Mouse (Mus musculus) stomach, postnatal 0 days (tissue): ENCODE results near the gene Wdr63. TPM values are rescaled to one million over a fixed set of nuclear protein-coding genes. Genes with fewer than 3 reads are reported as not detected.
"Not testable (repeated sequence)": the region's sequence is repeated elsewhere in the genome, so short reads cannot be mapped to it uniquely, and the experiment has no call there.

Experiments used
- ATAC-seq: fragments of 200-750 bp; cut with Nextera tagmentation; 2 replicates; pipeline ENCODE4 v1.8.0; 2017; ENCODE audit not compliant: low FRiP score, low TSS enrichment
- DNase-seq: peaks from one replicate; pipeline ENCODE4 v3.0.0-alpha.2; 2016; ENCODE audit warnings: low spot score
- H3K27ac ChIP-seq: fragments of 300-500 bp; sonication (generic); replicated peaks from 2 replicates; pipeline ENCODE4 v1.5.1; 2014; ENCODE audit warnings: mild to moderate bottlenecking, control low read depth
- H3K27me3 ChIP-seq: fragments of 300-500 bp; sonication (generic); 2 replicates; pipeline ENCODE4 v1.6.1; 2014; ENCODE audit warnings: low read length; ENCODE audit not compliant: control insufficient read depth, insufficient read depth
- H3K36me3 ChIP-seq: fragments of 300-500 bp; sonication (generic); 2 replicates; pipeline ENCODE4 v1.6.1; 2014; ENCODE audit warnings: low read length, mixed read lengths; ENCODE audit not compliant: control insufficient read depth, insufficient read depth
- H3K4me1 ChIP-seq: fragments of 300-500 bp; sonication (generic); replicated peaks from 2 replicates; pipeline ENCODE4 v1.6.1; 2014; ENCODE audit warnings: antibody characterized with exemption; ENCODE audit not compliant: control insufficient read depth, insufficient read depth
- H3K4me2 ChIP-seq: fragments of 300-500 bp; sonication (generic); replicated peaks from 2 replicates; pipeline ENCODE4 v1.6.1; 2014; ENCODE audit warnings: low read depth, mild to moderate bottlenecking, control low read depth, moderate library complexity
- H3K4me3 ChIP-seq: fragments of 300-500 bp; sonication (generic); 2 replicates; pipeline ENCODE4 v1.5.1; 2014; ENCODE audit warnings: low read depth, low read length, control low read depth
- H3K9ac ChIP-seq: fragments of 300-500 bp; sonication (generic); 2 replicates; pipeline ENCODE4 v1.6.1; 2014; ENCODE audit warnings: mild to moderate bottlenecking, low read length, control low read depth, mixed read lengths
- H3K9me3 ChIP-seq: fragments of 300-500 bp; sonication (generic); 2 replicates; pipeline ENCODE4 v1.6.1; 2016; ENCODE audit warnings: low read length; ENCODE audit not compliant: control insufficient read depth
- CTCF ChIP-seq: IDR thresholded peaks from 2 replicates; pipeline ENCODE4 v1.5.1; 2016; ENCODE audit warnings: antibody characterized with exemption, low read depth, mild to moderate bottlenecking, moderate library complexity
- EP300 ChIP-seq: optimal IDR thresholded peaks from 2 replicates; pipeline ENCODE3; 2016; ENCODE audit warnings: antibody characterized with exemption
- WGBS: fragments of 180-500 bp; shearing (Covaris S2); extraction: QIAGEN DNeasy Blood & Tissue Kit; methylation state at CpG from one replicate; pipeline ENCODE4 v1.1.7; 2014; 5-methylcytosine and 5-hydroxymethylcytosine counted together
- polyA plus RNA-seq: library from polyadenylated mRNA; unstranded; fragments of >200 nt; fragmentation: Nextera tagmentation; extraction: Ambion mirVana; gene quantifications from 2 replicates; pipeline ENCODE4 v1.2.1, GENCODE M21; 2015

The Wdr63 gene
- polyA plus RNA-seq, 1 experiment from 2014 or later = 0.72 TPM

- Histone ChIP-seq H3K4me1 (no peaks in the 10 kb centered on the region; the same call in 1 of the 2 replicates), H3K9me3 (no peaks in the 10 kb centered on the region), H3K4me3 (no peak overlapping the region), H3K27ac (peak overlapping the region; percentile 1), H3K36me3 (peaks cover 5% of the 10 kb centered on the region; the same call in 1 of the 2 replicates), H3K9ac (no peak overlapping the region), H3K4me2 (no peak overlapping the region), H3K27me3 (no peaks in the 10 kb centered on the region)
- peak; percentile 66; the same call in 1 of the 2 replicates for ATAC-seq
- TF ChIP-seq EP300 (no peak), CTCF (no peak)
- 36% methylated on average over 19 of the region's 20 CpGs for WGBS
- DNase-seq = no peak
Measured at GRCm38 (mm10) chr3:146009859-146010645, 97.9 kb downstream of the Wdr63 start.

DNA sequence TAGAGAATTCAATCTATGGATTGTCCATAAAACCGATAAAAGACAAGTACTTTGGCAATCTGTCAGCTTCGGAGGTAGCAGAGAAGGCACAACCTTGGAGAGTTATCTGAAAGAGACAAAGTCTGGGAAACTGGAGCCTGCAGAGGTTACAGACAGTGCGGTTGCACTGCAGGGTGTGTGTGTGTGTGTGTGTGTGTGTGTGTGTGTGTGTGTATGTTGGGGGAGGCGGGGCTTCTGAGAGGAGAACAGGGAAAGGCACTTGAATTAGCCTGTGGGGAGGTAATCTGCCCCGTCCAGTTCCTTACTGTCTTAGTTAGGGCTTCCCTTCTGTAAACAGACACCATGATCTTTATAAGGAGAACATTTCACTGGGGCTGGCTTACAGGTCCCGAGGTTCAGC is 100.1 kb downstream of the Wdr63 start:
- H3K36me3 ChIP-seq = peaks cover 1% of the 10 kb centered on the region; the same call in 1 of the 2 replicates
- DNase-seq (no peak), ATAC-seq (0 out of 2 replicates have a peak, but pooled peaks have one; percentile 43)
- no peak for TF ChIP-seq EP300
- no peak for TF ChIP-seq CTCF
- no peak overlapping the region for H3K4me3 ChIP-seq
- WGBS = 69% methylated on average over 6 of the region's 6 CpGs
- H3K9ac ChIP-seq = no peak overlapping the region
- H3K4me1 ChIP-seq = no peaks in the 10 kb centered on the region; the same call in 1 of the 2 replicates
- H3K9me3 ChIP-seq = no peaks in the 10 kb centered on the region
- no peak overlapping the region for H3K27ac ChIP-seq
- H3K27me3 ChIP-seq = no peaks in the 10 kb centered on the region
- no peak overlapping the region for H3K4me2 ChIP-seq

GRCm38 (mm10) chr3:146004347-146005051 is 103.4 kb downstream of the Wdr63 start:
- Histone ChIP-seq H3K9ac (no peak overlapping the region), H3K9me3 (no peaks in the 10 kb centered on the region), H3K4me2 (no peak overlapping the region), H3K4me1 (no peaks in the 10 kb centered on the region), H3K4me3 (no peak overlapping the region), H3K27ac (no peak overlapping the region), H3K36me3 (peaks cover 14% of the 10 kb centered on the region), H3K27me3 (no peaks in the 10 kb centered on the region)
- no peak for ATAC-seq
- no peak for DNase-seq
- 96% methylated on average over 14 of the region's 14 CpGs for WGBS
- TF ChIP-seq CTCF (no peak), EP300 (no peak)

GRCm38 (mm10) chr3:145996539-145996938 is 111.4 kb downstream of the Wdr63 start:
- 51% methylated on average over 4 of the region's 5 CpGs for WGBS
- H3K27me3 ChIP-seq, H3K4me2 ChIP-seq, ATAC-seq, H3K4me3 ChIP-seq, H3K27ac ChIP-seq, DNase-seq, H3K4me1 ChIP-seq, H3K36me3 ChIP-seq, H3K9me3 ChIP-seq, H3K9ac ChIP-seq: not testable (repeated sequence)

DNA sequence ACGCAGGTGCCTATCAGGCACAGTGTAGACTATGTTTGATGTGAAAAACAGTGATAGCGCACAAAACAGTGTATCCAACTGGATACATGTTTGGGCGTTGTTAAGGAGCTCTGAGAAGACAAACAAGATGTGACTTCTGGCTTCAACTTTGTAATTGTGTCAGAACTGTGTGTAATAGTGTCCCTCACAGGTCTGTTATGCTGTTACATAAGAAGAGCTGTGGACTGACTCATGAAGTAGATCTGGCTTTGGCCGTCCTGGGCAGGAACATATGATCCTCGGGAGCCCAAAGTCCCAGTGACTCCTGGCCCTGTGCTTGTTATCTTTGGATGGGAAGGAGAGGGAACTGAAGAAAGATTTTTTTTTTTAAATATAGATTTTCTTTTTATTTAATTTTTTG is 112.4 kb downstream of the Wdr63 start:
- H3K4me1 ChIP-seq = 0 out of 2 replicates have a peak, but pooled peaks cover 2% of the 10 kb centered on the region
- peak; percentile 56; the same call in 1 of the 2 replicates for ATAC-seq
- no peak for DNase-seq
- H3K4me3 ChIP-seq = no peak overlapping the region
- H3K27ac ChIP-seq = no peak overlapping the region
- WGBS = 69% methylated on average over 5 of the region's 5 CpGs
- TF ChIP-seq CTCF = no peak
- no peak for TF ChIP-seq EP300
- H3K27me3 ChIP-seq = no peaks in the 10 kb centered on the region
- H3K36me3 ChIP-seq = peaks cover 2% of the 10 kb centered on the region; the same call in 1 of the 2 replicates
- H3K4me2 ChIP-seq = no peak overlapping the region
- H3K9ac ChIP-seq = no peak overlapping the region
- H3K9me3 ChIP-seq = no peaks in the 10 kb centered on the region
